Mouse (Mus musculus): ENCODE measurements around the gene Lpp.

DNA sequence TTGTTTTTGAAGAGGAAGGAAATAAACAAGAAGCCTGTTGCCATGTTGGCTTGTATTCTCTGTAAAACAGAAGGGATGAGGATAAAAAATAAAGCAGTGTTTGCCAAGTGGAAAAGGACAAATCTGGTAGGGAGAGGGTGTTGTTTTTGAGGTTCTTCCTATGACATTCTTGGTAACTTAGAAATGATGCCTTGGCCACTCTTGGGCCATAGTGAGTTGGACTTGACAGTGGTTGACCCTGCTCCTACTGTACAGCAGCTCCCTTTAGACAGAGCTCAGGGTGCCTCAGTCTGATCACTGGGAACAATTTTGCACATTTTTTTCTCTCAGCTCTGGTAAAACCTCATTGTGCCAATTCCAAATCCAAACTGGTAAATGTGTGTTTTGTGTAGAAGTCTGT lies 270.8 kb downstream of the Lpp start:
- TF ChIP-seq CTCF (IDR thresholded peaks at IDR 0.05; ENCODE audit: low read depth, low read length) (no peak), POLR2A (IDR thresholded peaks at IDR 0.05; ENCODE audit: borderline replicate concordance, low read depth, low read length) (no peak)

Data from bone marrow macrophage, adult 2 months (primary cell).